Mouse (Mus musculus): ENCODE results near the gene Pgpep1l. TPM values are rescaled to one million over a fixed set of nuclear protein-coding genes. Genes with fewer than 3 reads are reported as not detected.

Gene Pgpep1l
- polyA plus RNA-seq, 1 experiment from 2014 or later = 0.42 TPM

DNA sequence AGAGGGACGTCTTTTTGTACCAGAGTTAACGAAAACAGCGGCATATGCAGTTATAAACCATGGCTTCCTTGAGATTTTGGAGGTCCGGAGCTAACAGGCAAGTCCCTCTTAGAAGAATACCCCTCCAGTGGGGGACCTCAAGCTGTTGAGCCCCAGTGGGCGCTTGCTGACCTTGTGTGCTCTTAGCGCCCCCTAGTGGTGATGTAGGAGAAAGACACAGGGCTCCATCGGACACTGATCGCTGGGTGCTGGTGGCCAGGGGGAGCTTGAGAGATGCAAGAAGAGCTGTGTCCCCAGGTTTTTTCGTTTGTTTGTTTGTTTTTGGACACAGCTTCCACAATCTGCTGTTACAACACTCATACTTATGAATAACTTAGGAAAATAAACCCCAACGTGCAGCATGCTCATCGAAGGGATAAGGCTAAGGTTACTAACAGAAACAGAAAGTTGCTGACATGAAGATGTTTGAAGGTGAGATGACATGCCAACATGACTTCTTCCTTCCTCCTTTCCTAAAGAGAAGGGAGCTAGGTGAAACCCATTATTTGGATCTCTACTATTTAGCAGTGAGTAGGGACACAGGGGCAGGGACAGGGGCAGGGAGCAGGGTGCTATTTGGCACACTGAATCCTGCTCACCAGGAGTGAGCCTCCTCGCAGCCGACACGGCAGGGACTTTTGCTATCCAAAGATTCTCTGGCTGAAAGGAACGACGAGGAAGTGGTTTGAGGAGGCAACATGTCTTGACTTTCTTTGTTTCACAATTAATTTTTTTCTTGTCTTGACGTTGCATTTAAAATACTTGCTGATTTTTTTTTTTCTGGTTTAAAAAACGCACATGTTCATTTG lies 38.8 kb upstream of the Pgpep1l start:
- Histone ChIP-seq H3K27me3 (ENCODE audit: control insufficient read depth, insufficient read depth, low read length) (no peaks in the 10 kb centered on the region), H3K4me2 (ENCODE audit: low read length) (peak overlapping the region; percentile 57), H3K36me3 (ENCODE audit: control insufficient read depth, insufficient read depth, low read length) (no peaks in the 10 kb centered on the region), H3K9ac (ENCODE audit: low read length) (peak overlapping the region; percentile 39), H3K4me1 (ENCODE audit: control insufficient read depth in 2 of 2, insufficient read depth in 2 of 2, low read length in 2 of 2) (0 out of 4 replicates have a peak, but pooled peaks cover 0 to 5% of the 10 kb centered on the region in 2 experiments), H3K9me3 (ENCODE audit: control insufficient read depth, low read length) (no peaks in the 10 kb centered on the region), H3K4me3 (ENCODE audit: control insufficient read depth in 1 of 2, insufficient read depth in 1 of 2, low read depth in 1 of 2, low read length in 2 of 2) (peak overlapping the region in 1 of 2 experiments; percentile 26; a peak in 3 of 4 replicates), H3K27ac (replicated peaks in 1 of 2; ENCODE audit: control insufficient read depth in 1 of 2, insufficient read depth in 1 of 2, low read depth in 2 of 2, low read length in 2 of 2) (no peak overlapping the region)
- ATAC-seq (ENCODE audit: insufficient number of reproducible peaks, insufficient read depth, low FRiP score, low read depth) = 0 out of 2 replicates have a peak, but pooled peaks have one; percentile 31
- WGBS = 26% methylated on average over 18 of the region's 18 CpGs

DNA sequence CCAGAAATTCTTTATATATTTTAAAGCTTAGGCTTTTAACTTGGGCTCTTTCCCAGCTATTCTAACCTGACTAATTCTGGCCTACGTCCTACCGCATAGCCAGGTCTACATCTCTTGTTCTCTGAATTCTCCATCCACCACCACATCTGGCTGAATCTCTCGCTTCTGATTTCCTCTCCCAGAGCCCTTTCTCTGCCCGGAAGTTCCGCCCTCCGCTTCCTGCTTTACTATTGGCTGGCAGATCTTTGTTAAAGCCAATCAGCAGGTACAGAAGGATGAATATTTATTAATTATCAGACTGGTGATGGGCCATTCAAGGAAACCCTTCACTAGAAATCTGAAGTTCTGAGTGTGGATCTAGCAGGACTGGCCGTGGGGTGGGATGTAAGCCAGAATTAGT lies 37.1 kb upstream of the Pgpep1l start:
- H3K9me3 ChIP-seq (ENCODE audit: control insufficient read depth, low read length) = no peaks in the 10 kb centered on the region
- no peak for ATAC-seq (ENCODE audit: insufficient number of reproducible peaks, insufficient read depth, low FRiP score, low read depth)

DNA sequence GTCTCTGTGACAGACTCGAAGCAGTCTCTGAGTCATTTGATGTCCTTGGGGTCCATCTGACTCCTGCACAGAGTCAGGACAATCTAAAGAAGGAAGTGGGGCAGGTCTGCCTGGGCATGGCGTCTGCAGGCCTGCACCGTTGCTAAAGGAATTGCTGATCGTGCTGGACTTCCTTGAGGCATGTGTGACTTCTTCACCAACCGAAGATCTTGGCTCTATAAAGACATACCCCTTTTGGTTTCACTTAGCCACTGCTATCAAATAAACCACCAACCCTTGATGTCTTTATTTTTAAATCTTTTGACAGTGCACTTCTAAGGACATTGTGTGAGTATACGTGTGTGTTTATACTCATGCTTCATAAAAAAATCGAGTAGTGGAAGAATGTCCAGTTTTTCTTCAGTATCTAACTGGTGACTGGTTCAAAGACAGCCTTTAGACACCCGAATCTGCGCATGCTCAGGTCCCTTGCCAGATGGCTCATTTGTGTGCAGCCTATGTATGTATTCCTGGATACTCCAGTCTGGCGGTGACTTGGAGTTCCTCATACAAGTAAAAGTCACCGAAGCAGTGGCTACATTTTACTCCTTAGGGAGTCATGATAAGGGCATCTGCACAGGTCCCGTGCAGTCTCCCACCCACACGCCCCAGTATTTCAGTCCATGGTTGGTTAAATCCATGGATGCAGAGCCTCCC lies 34.5 kb upstream of the Pgpep1l start:
- H3K4me2 ChIP-seq (ENCODE audit: low read length) = no peak overlapping the region
- H3K27ac ChIP-seq (replicated peaks in 1 of 2; ENCODE audit: control insufficient read depth in 1 of 2, insufficient read depth in 1 of 2, low read depth in 2 of 2, low read length in 2 of 2) = no peak overlapping the region
- no peak overlapping the region for H3K9ac ChIP-seq (ENCODE audit: low read length)
- H3K4me1 ChIP-seq (ENCODE audit: control insufficient read depth in 2 of 2, insufficient read depth in 2 of 2, low read length in 2 of 2) = peaks cover 2 to 10% of the 10 kb centered on the region in 2 experiments; a peak in 1 of 4 replicates
- 79% methylated on average over 13 of the region's 13 CpGs for WGBS
- H3K36me3 ChIP-seq (ENCODE audit: control insufficient read depth, insufficient read depth, low read length) = no peaks in the 10 kb centered on the region
- no peak overlapping the region for H3K4me3 ChIP-seq (ENCODE audit: control insufficient read depth in 1 of 2, insufficient read depth in 1 of 2, low read depth in 1 of 2, low read length in 2 of 2)
- H3K9me3 ChIP-seq (ENCODE audit: control insufficient read depth, low read length) = no peaks in the 10 kb centered on the region
- no peak for ATAC-seq (ENCODE audit: insufficient number of reproducible peaks, insufficient read depth, low FRiP score, low read depth)
- no peaks in the 10 kb centered on the region for H3K27me3 ChIP-seq (ENCODE audit: control insufficient read depth, insufficient read depth, low read length)

More for the DNA sequence above, 37.1 kb upstream of the Pgpep1l start:
- H3K4me1 ChIP-seq (ENCODE audit: control insufficient read depth in 2 of 2, insufficient read depth in 2 of 2, low read length in 2 of 2) = 0 out of 4 replicates have a peak, but pooled peaks cover 0 to 5% of the 10 kb centered on the region in 2 experiments
- no peaks in the 10 kb centered on the region for H3K36me3 ChIP-seq (ENCODE audit: control insufficient read depth, insufficient read depth, low read length)
- no peak overlapping the region for H3K4me3 ChIP-seq (ENCODE audit: control insufficient read depth in 1 of 2, insufficient read depth in 1 of 2, low read depth in 1 of 2, low read length in 2 of 2)
- H3K27ac ChIP-seq (replicated peaks in 1 of 2; ENCODE audit: control insufficient read depth in 1 of 2, insufficient read depth in 1 of 2, low read depth in 2 of 2, low read length in 2 of 2) = no peak overlapping the region
- 74% methylated on average over 7 of the region's 7 CpGs for WGBS
- no peaks in the 10 kb centered on the region for H3K27me3 ChIP-seq (ENCODE audit: control insufficient read depth, insufficient read depth, low read length)
- 0 out of 2 replicates have a peak overlapping the region, but pooled peaks have one; percentile 7 for H3K4me2 ChIP-seq (ENCODE audit: low read length)
- H3K9ac ChIP-seq (ENCODE audit: low read length) = no peak overlapping the region

DNA sequence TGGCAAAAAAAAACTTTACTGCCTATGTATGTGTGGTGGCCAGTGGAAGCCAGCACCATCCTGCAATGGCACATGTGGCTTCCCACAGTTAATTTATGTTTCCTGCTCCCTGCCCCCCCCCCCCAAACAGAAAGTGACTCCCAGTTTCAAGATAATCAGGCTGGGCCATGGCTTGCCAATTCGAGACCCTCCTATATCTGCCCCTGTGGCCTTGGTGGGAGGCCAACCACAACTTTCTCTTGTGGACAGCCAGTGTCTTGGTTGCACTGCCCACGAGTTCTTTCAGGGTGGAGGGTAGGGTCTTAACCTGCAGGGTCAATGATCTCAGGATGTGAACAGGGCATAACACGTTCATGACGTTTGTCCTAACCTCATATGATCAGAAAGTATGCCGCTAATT lies 32.5 kb upstream of the Pgpep1l start:
- no peaks in the 10 kb centered on the region for H3K27me3 ChIP-seq (ENCODE audit: control insufficient read depth, insufficient read depth, low read length)
- no peaks in the 10 kb centered on the region for H3K9me3 ChIP-seq (ENCODE audit: control insufficient read depth, low read length)
- ATAC-seq (ENCODE audit: insufficient number of reproducible peaks, insufficient read depth, low FRiP score, low read depth) = no peak
- H3K4me1 ChIP-seq (ENCODE audit: control insufficient read depth in 2 of 2, insufficient read depth in 2 of 2, low read length in 2 of 2) = peaks cover 2 to 5% of the 10 kb centered on the region in 2 experiments; a peak in 1 of 4 replicates
- no peak overlapping the region for H3K27ac ChIP-seq (replicated peaks in 1 of 2; ENCODE audit: control insufficient read depth in 1 of 2, insufficient read depth in 1 of 2, low read depth in 2 of 2, low read length in 2 of 2)
- H3K4me2 ChIP-seq (ENCODE audit: low read length) = no peak overlapping the region
- no peak overlapping the region for H3K9ac ChIP-seq (ENCODE audit: low read length)
- no peak overlapping the region for H3K4me3 ChIP-seq (ENCODE audit: control insufficient read depth in 1 of 2, insufficient read depth in 1 of 2, low read depth in 1 of 2, low read length in 2 of 2)
- 79% methylated on average over 5 of the region's 5 CpGs for WGBS
- H3K36me3 ChIP-seq (ENCODE audit: control insufficient read depth, insufficient read depth, low read length) = no peaks in the 10 kb centered on the region

DNA sequence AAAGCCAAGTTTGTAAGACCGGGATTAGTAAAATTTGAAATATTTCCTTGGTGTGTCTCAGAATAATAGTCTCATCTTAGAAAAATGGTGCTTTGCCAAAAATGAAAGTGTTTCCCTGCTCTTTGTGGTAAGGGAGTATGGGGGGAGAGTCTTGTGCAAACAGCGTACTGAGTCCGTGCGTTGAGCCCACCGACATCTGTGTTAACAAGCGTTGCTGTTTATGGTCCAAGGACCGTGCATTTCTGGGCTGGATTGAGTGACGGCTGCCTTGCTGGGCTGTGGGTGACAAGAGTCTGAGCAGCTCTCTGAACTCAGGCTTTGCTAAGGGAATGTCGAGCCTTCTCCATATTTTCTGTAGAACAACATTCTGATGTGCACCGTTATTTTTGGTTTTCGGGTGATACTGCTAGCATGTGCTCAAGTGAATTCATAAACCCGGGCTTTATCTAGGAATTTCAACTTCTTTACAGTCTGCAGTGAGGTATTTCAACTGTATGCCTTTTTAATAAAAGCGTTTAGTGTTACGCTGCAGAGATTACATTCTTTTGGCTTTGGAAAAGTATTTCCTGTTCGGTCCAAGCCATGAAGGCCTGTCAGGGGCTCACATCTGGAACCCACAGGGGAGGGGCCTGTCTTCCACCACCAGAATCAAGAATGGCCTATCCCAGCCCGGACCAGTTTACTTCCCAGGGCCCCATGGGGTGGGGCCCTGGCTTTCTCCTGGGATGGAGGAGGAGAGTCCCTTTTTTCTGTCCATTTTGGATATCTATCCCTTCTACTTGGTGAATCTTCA lies 30.2 kb upstream of the Pgpep1l start:
- Histone ChIP-seq H3K27me3 (ENCODE audit: control insufficient read depth, insufficient read depth, low read length) (no peaks in the 10 kb centered on the region), H3K4me3 (ENCODE audit: control insufficient read depth in 1 of 2, insufficient read depth in 1 of 2, low read depth in 1 of 2, low read length in 2 of 2) (no peak overlapping the region), H3K9me3 (ENCODE audit: control insufficient read depth, low read length) (no peaks in the 10 kb centered on the region), H3K4me2 (ENCODE audit: low read length) (peak overlapping the region; percentile 12; the same call in 1 of the 2 replicates), H3K4me1 (ENCODE audit: control insufficient read depth in 2 of 2, insufficient read depth in 2 of 2, low read length in 2 of 2) (peaks cover 2 to 5% of the 10 kb centered on the region in 2 experiments; a peak in 1 of 4 replicates), H3K9ac (ENCODE audit: low read length) (no peak overlapping the region), H3K36me3 (ENCODE audit: control insufficient read depth, insufficient read depth, low read length) (no peaks in the 10 kb centered on the region), H3K27ac (replicated peaks in 1 of 2; ENCODE audit: control insufficient read depth in 1 of 2, insufficient read depth in 1 of 2, low read depth in 2 of 2, low read length in 2 of 2) (peak overlapping the region; percentile 3 to 51; a peak in 1 of 4 replicates)
- no peak for ATAC-seq (ENCODE audit: insufficient number of reproducible peaks, insufficient read depth, low FRiP score, low read depth)
- 52% methylated on average over 16 of the region's 16 CpGs for WGBS

DNA sequence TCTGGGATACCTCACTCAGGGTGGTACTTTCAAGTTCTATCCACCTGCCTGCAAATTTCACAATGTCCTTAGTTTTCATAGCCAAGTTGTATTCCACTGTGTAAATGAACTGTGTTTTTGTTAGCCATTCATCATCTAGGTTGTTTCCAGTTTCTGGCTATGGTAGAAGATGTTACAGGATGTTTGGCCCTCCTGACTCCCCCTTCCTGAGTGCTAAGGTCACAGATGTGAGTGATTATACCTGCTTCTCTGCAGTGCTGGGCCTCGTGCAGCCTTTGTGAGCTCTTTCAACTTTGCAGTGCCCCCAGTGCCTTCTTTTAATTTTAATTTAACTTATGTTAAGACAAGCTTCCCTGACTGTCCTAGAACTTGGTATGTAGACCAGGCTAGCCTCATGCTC lies 27.6 kb upstream of the Pgpep1l start:
- Histone ChIP-seq H3K9ac (ENCODE audit: low read length) (no peak overlapping the region), H3K27ac (replicated peaks in 1 of 2; ENCODE audit: control insufficient read depth in 1 of 2, insufficient read depth in 1 of 2, low read depth in 2 of 2, low read length in 2 of 2) (no peak overlapping the region), H3K36me3 (ENCODE audit: control insufficient read depth, insufficient read depth, low read length) (no peaks in the 10 kb centered on the region), H3K9me3 (ENCODE audit: control insufficient read depth, low read length) (no peaks in the 10 kb centered on the region), H3K4me2 (ENCODE audit: low read length) (no peak overlapping the region), H3K27me3 (ENCODE audit: control insufficient read depth, insufficient read depth, low read length) (no peaks in the 10 kb centered on the region), H3K4me3 (ENCODE audit: control insufficient read depth in 1 of 2, insufficient read depth in 1 of 2, low read depth in 1 of 2, low read length in 2 of 2) (no peak overlapping the region), H3K4me1 (ENCODE audit: control insufficient read depth in 2 of 2, insufficient read depth in 2 of 2, low read length in 2 of 2) (peaks cover 2 to 5% of the 10 kb centered on the region in 2 experiments; a peak in 1 of 4 replicates)
- WGBS = 70% methylated on average over 1 of the region's 1 CpGs
- no peak for ATAC-seq (ENCODE audit: insufficient number of reproducible peaks, insufficient read depth, low FRiP score, low read depth)

DNA sequence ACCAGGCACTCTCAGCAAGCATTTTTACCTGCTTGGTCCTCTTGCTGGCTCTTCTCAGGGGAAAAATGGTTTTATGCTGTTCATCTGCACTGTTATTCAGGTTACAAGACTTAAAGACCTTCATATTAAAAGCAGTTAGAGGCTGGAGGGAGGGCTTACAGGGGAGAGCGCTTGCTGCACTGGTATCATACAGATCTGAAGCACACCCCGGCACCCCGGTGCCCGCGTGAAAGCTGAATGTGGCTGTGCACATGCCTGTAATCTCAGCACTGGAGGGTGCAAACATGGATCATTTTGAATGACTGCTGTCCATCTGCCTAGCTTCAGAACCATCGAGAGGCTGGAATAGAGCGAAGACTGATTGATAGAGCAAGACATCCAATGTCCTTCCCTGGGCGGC lies 25.0 kb upstream of the Pgpep1l start:
- WGBS = 89% methylated on average over 8 of the region's 8 CpGs
- 0 out of 4 replicates have a peak, but pooled peaks cover 0 to 6% of the 10 kb centered on the region in 2 experiments for H3K4me1 ChIP-seq (ENCODE audit: control insufficient read depth in 2 of 2, insufficient read depth in 2 of 2, low read length in 2 of 2)
- H3K27me3 ChIP-seq (ENCODE audit: control insufficient read depth, insufficient read depth, low read length) = no peaks in the 10 kb centered on the region
- H3K9ac ChIP-seq (ENCODE audit: low read length) = no peak overlapping the region
- H3K4me2 ChIP-seq (ENCODE audit: low read length) = no peak overlapping the region
- ATAC-seq (ENCODE audit: insufficient number of reproducible peaks, insufficient read depth, low FRiP score, low read depth) = no peak
- H3K36me3 ChIP-seq (ENCODE audit: control insufficient read depth, insufficient read depth, low read length) = no peaks in the 10 kb centered on the region
- no peak overlapping the region for H3K27ac ChIP-seq (replicated peaks in 1 of 2; ENCODE audit: control insufficient read depth in 1 of 2, insufficient read depth in 1 of 2, low read depth in 2 of 2, low read length in 2 of 2)
- H3K4me3 ChIP-seq (ENCODE audit: control insufficient read depth in 1 of 2, insufficient read depth in 1 of 2, low read depth in 1 of 2, low read length in 2 of 2) = no peak overlapping the region
- H3K9me3 ChIP-seq (ENCODE audit: control insufficient read depth, low read length) = no peaks in the 10 kb centered on the region
